Mouse (Mus musculus) bone marrow macrophage, adult 2 months (primary cell): ENCODE measurements around the gene Pdzrn3.

Experiments used
- CTCF ChIP-seq: IDR thresholded peaks from 2 replicates; pipeline ENCODE4 v1.5.1; 2012; ENCODE audit warnings: low read depth, mild to moderate bottlenecking, low read length, moderate library complexity
- POLR2A ChIP-seq: IDR thresholded peaks from 2 replicates; pipeline ENCODE4 v1.6.1; 2012; ENCODE audit warnings: mild to moderate bottlenecking, low read depth, low read length, borderline replicate concordance

GRCm38 (mm10) chr6:101362268-101362667 lies 15.4 kb downstream of the Pdzrn3 start:
- TF ChIP-seq POLR2A, result no peak
- TF ChIP-seq CTCF, result no peak
